Mouse (Mus musculus) CH12.LX (cell line): ENCODE results near the gene Skap1. TPM values are rescaled to one million over a fixed set of nuclear protein-coding genes. Genes with fewer than 3 reads are reported as not detected.

ENCODE experiments used
- DNase-seq: peaks from one replicate; pipeline ENCODE4 v3.0.0-alpha.2; 2013; ENCODE audit errors: extremely low read depth
- H3K27ac ChIP-seq: 2 replicates; pipeline ENCODE4 v1.5.1; 2012; ENCODE audit warnings: low read depth, mild to moderate bottlenecking, control low read depth, moderate library complexity; ENCODE audit not compliant: insufficient read depth
- H3K27me3 ChIP-seq: replicated peaks from 2 replicates; pipeline ENCODE3; 2012; ENCODE audit warnings: inconsistent platforms
- H3K36me3 ChIP-seq, 2 experiments: replicated peaks in 1 of 2; 2 replicates each; pipeline versions ENCODE3 to v1.6.1; 2012; ENCODE audit warnings: inconsistent platforms in 1 of 2, low read length in 1 of 2, mild to moderate bottlenecking in 1 of 2, mixed read lengths in 1 of 2, moderate library complexity in 1 of 2; ENCODE audit not compliant: control insufficient read depth in 1 of 2, insufficient read depth in 1 of 2
- H3K4me1 ChIP-seq, 2 experiments: 2 replicates each; pipeline ENCODE4 v1.6.1; 2012; ENCODE audit warnings: inconsistent platforms in 1 of 2, moderate library complexity in 1 of 2; ENCODE audit not compliant: insufficient read depth in 2 of 2, control insufficient read depth in 1 of 2
- H3K4me2 ChIP-seq: 2 replicates; pipeline ENCODE4 v1.6.1; 2012; ENCODE audit warnings: low read depth, mild to moderate bottlenecking, control low read depth; ENCODE audit not compliant: poor library complexity, insufficient read depth, severe bottlenecking
- H3K4me3 ChIP-seq, 3 experiments: fragments of 150-350 bp in 1 of 3; sonication (generic) in 1 of 3; replicated peaks in 1 of 3; 2 replicates each; pipeline versions ENCODE3 to v1.5.1; 2011 to 2012; ENCODE audit warnings: low read depth in 2 of 3, low read length in 2 of 3, mild to moderate bottlenecking in 2 of 3, moderate library complexity in 2 of 3, control low read depth in 1 of 3, improper control_type of control experiment in 1 of 3, inconsistent platforms in 1 of 3, mixed read lengths in 1 of 3; ENCODE audit not compliant: poor library complexity in 1 of 3
- H3K79me2 ChIP-seq: replicated peaks from 2 replicates; pipeline ENCODE4 v1.6.1; 2012; ENCODE audit warnings: mild to moderate bottlenecking, moderate library complexity; ENCODE audit not compliant: control insufficient read depth, poor library complexity, insufficient read depth, severe bottlenecking; ENCODE audit errors: extremely low read depth
- H3K9ac ChIP-seq: 2 replicates; pipeline ENCODE4 v1.6.1; 2012; ENCODE audit warnings: low read depth, mild to moderate bottlenecking, control low read depth, moderate library complexity; ENCODE audit not compliant: insufficient read depth
- H3K9me3 ChIP-seq: replicated peaks from 2 replicates; pipeline ENCODE3; 2012; ENCODE audit warnings: low read length, inconsistent platforms, mixed read lengths
- CTCF ChIP-seq, 2 experiments: IDR thresholded peaks in 1 of 2; conservative IDR thresholded peaks in 1 of 2; 2 replicates each; pipeline ENCODE4 v1.5.1; 2011 to 2012; ENCODE audit warnings: low read depth in 2 of 2, low read length in 2 of 2, improper control_type of control experiment in 1 of 2, inconsistent platforms in 1 of 2, mild to moderate bottlenecking in 1 of 2, moderate library complexity in 1 of 2
- E2F4 ChIP-seq: IDR thresholded peaks from 2 replicates; pipeline ENCODE4 v1.6.1; 2011; ENCODE audit warnings: low read depth, low read length, improper control_type of control experiment; ENCODE audit not compliant: insufficient replicate concordance
- EP300 ChIP-seq: IDR thresholded peaks from 2 replicates; pipeline ENCODE4 v1.6.1; 2011; ENCODE audit warnings: low read length, improper control_type of control experiment
- JUN ChIP-seq: IDR thresholded peaks from 2 replicates; pipeline ENCODE4 v1.6.1; 2011; ENCODE audit warnings: low read depth, mild to moderate bottlenecking, low read length, improper control_type of control experiment, moderate library complexity; ENCODE audit not compliant: insufficient read depth
- MAZ ChIP-seq: IDR thresholded peaks from 2 replicates; pipeline ENCODE4 v1.6.1; 2012; ENCODE audit warnings: low read depth, mild to moderate bottlenecking, inconsistent platforms, low read length, improper control_type of control experiment, moderate library complexity
- POLR2A ChIP-seq: IDR thresholded peaks from 2 replicates; pipeline ENCODE4 v1.6.1; 2011; ENCODE audit warnings: low read depth, mild to moderate bottlenecking, improper control_type of control experiment, low read length
- RAD21 ChIP-seq: IDR thresholded peaks from 2 replicates; pipeline ENCODE4 v1.6.1; 2011; ENCODE audit warnings: low read depth, mild to moderate bottlenecking, low read length, improper control_type of control experiment, moderate library complexity
- SMC3 ChIP-seq: IDR thresholded peaks from 2 replicates; pipeline ENCODE4 v1.6.1; 2011; ENCODE audit warnings: low read depth, low read length, improper control_type of control experiment
- USF1 ChIP-seq: IDR thresholded peaks from 2 replicates; pipeline ENCODE4 v1.6.1; 2014; ENCODE audit warnings: low read depth, mild to moderate bottlenecking, inconsistent platforms, low read length, improper control_type of control experiment
- USF2 ChIP-seq: conservative IDR thresholded peaks from 2 replicates; pipeline ENCODE4 v1.6.1; 2011; ENCODE audit warnings: low read depth, low read length, improper control_type of control experiment
- ZNF384 ChIP-seq: IDR thresholded peaks from 2 replicates; pipeline ENCODE4 v1.6.1; 2012; ENCODE audit warnings: low read depth, low read length, improper control_type of control experiment, inconsistent platforms
- dilution Hi-C: fragments of 300-500 bp; cut with MboI; formaldehyde crosslinking; loops from 2 replicates; pipeline ENCODE4 v1.14.3; 2020; ENCODE audit warnings: low sequenced_read_pairs; ENCODE audit not compliant: extremely low pct_unique_long_range_greater_than_20kb, extremely low pct_ligation_motif_present
- in situ Hi-C: fragments of 300-500 bp; cut with MboI; formaldehyde crosslinking; loops from 3 replicates; pipeline ENCODE4 v1.14.3; 2019; ENCODE audit warnings: low sequenced_read_pairs, low pct_ligation_motif_present, low pct_unique_long_range_greater_than_20kb, mixed read lengths
- polyA plus RNA-seq: library from polyadenylated mRNA; unstranded; fragments of >175 nt; gene quantifications from 2 replicates; pipeline ENCODE4 v1.2.1, GENCODE M21; 2012; ENCODE audit warnings: low read depth; ENCODE audit not compliant: insufficient read length
- total RNA-seq, 2 experiments: library from RNA; depleted of rRNA; stranded (reverse); fragments of 300-350 nt in 1 of 2; fragments of >200 nt in 1 of 2; gene quantifications; 2 replicates each; pipeline ENCODE4 v1.2.3; 2012 to 2014

Skap1 gene
- total and polyA plus RNA-seq, 3 experiments = not detected

DNA sequence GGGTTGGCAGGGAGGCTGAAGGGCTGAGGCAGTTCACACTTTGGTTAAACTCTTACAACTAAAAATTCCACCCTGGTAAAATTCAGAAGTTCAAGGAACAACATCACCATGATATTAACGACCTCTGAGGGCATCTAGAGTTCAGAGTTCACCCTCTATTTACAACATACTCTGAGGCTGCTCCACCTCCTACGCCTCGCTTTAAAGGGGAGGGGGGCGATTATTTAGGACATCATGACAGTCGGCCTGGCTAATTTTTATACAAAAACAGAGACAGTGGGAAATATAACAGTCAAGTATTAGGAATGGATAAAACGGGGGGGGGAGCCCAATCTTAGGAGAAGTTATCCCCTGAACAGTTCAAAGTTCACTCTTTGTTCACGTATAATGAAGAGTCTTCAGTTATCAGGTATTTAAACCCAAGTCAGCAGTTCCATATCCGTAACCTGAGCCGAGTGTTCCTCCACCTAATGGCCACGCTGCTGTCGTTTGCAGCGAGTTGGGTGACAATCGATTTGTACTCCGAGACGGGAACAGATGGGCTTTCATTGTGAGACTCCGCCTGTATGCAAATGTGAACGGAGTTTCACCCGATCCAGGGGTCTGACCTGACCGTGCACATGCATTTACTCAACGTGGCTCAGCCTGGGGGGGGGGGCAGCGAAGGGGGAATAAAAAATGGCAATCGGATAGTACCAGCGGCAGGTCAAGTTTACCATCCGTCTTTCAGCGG lies 114.3 kb downstream of the Skap1 start:
- no peak overlapping the region for H3K9ac ChIP-seq
- dilution Hi-C loops (no loop called here), in situ Hi-C loops (no loop called here)
- peaks cover 53% of the 10 kb centered on the region for H3K27me3 ChIP-seq
- H3K4me2 ChIP-seq = peak overlapping the region; percentile 60
- TF ChIP-seq EP300 = no peak
- H3K36me3 ChIP-seq = no peaks in the 10 kb centered on the region
- no peak overlapping the region for H3K27ac ChIP-seq
- no peak for DNase-seq
- H3K4me1 ChIP-seq = no peaks in the 10 kb centered on the region
- no peaks in the 10 kb centered on the region for H3K9me3 ChIP-seq
- no peaks in the 10 kb centered on the region for H3K79me2 ChIP-seq
- H3K4me3 ChIP-seq = no peak overlapping the region

DNA sequence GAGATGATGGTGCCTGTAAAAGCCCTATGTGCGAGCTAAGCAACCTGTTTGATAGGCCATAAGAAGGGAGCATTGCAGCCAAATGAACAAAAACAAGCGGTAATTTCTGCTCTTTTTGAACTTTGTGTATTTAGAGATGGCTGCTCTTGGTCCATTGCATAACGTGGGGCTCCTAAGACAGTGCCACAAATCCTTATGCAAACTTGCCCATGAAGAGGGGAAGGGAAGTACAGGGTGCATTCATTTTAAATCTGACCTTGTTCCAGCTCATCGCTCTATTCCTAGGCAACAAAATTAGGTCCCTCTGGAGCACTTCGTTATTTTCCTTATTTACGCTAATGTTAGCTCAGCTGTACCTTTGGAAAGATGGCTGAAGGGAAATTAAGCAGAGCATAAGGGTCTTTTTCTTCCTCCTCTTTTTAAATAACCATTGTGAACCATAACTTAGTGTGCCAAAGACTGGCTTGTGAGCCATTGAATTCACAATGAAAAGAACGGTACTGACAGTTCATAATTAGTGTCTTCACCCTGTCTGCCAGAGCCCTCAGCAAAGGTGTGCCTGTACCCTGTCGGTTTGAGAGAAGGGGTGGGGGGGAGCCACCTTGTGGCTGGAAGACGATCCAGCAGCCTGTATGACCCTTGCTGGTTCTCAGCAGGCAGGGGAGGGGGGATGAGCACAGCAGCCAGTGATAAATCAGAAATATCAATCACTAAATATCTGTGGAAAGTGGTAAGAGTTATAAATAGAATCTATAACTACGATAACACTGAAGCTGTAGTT lies 117.4 kb downstream of the Skap1 start:
- Histone ChIP-seq H3K4me3 (no peak overlapping the region), H3K9ac (no peak overlapping the region), H3K4me1 (no peaks in the 10 kb centered on the region), H3K79me2 (no peaks in the 10 kb centered on the region; the same call in 1 of the 2 replicates), H3K27me3 (peaks cover 47% of the 10 kb centered on the region), H3K27ac (no peak overlapping the region), H3K4me2 (no peak overlapping the region), H3K9me3 (no peaks in the 10 kb centered on the region), H3K36me3 (no peaks in the 10 kb centered on the region)
- in situ Hi-C loops = no loop called here
- TF ChIP-seq SMC3 (peak; percentile 90), CTCF (conservative IDR thresholded peaks at IDR 0.05 in 1 of 2, IDR thresholded peaks at IDR 0.05 in 1 of 2; ENCODE audit: low read depth in 2 of 2, low read length in 2 of 2) (peak; percentile 73 to 90; a peak in 3 of 4 replicates), JUN (no peak), E2F4 (no peak), USF2 (no peak), RAD21 (peak; percentile 56), MAZ (peak; percentile 72; the same call in 1 of the 2 replicates), ZNF384 (no peak), POLR2A (no peak)
- dilution Hi-C loops = no loop called here
- DNase-seq = peak; percentile 60

DNA sequence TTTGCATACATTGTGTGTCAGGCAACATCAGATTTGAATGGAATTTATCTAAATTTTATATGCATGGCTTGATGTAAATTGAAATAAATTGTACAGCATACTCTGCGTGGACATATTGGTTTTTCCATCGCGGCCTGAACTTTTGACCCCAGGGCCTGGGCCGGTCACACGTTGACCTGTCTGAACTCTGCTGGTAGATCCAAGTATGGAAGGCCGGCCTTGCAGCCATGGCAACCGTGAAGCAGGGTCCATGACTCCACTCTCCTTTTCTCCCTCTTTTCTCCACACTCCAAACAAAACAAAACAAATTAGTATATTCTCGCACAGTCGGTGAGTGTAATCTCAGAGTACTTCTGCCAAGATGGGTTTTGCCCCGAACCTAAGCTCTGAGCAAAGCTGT lies 118.2 kb downstream of the Skap1 start:
- Histone ChIP-seq H3K9me3 (no peaks in the 10 kb centered on the region), H3K4me3 (no peak overlapping the region), H3K36me3 (no peaks in the 10 kb centered on the region), H3K9ac (no peak overlapping the region), H3K4me1 (no peaks in the 10 kb centered on the region), H3K27ac (no peak overlapping the region), H3K79me2 (no peaks in the 10 kb centered on the region; the same call in 1 of the 2 replicates), H3K4me2 (no peak overlapping the region), H3K27me3 (peaks cover 42% of the 10 kb centered on the region)
- TF ChIP-seq USF1 = no peak
- no peak for DNase-seq
- in situ Hi-C loops (no loop called here), dilution Hi-C loops (no loop called here)
